Mouse (Mus musculus) ovary, adult 18-20 months (tissue): ENCODE data around the gene Zfhx3.

Experiments used
- DNase-seq: peaks from one replicate; pipeline ENCODE4 v3.0.0; 2022; ENCODE audit warnings: low spot score, mixed read lengths

The Zfhx3 gene

GRCm38 (mm10) chr8:108866430-108866829 is 924.0 kb downstream of the Zfhx3 start:
- DNase-seq, result no peak

DNA sequence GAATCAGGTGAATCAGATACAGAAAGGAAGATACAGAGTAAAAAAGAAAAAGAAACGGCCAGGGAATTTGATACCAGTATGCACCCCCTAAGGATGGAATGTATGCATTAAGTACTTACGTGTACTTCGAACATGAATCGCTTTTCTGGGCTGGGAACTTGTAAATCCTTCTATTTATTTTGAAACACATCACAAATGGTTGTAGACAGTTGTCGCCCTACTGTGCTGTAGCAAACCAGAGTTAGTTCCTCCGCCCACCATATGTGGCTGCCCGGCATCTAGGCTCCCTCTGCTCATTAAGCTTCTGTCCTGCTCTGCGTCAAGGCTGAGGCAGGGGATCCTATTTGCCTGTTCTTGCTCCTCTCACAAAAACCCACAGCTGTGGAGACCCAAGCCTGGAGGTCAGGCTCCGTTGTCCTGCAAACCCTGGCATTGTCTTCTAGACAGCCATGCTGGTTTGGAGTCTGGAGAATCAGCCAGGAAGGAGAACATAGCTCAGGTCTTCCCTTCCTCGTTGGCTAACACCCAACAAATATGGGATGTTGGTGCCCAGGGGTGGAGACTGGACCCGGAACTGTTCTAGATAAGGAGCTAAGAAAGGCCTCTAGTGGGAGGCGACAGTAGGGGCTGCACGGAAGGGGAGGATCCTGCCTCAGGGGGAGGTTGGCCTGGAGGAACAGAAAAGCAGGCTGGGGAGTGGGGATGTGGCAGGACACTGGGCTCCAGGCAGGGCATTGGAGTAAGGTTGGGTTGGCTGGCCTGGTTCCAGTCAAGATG is 925.2 kb downstream of the Zfhx3 start:
- DNase-seq, result no peak

DNA sequence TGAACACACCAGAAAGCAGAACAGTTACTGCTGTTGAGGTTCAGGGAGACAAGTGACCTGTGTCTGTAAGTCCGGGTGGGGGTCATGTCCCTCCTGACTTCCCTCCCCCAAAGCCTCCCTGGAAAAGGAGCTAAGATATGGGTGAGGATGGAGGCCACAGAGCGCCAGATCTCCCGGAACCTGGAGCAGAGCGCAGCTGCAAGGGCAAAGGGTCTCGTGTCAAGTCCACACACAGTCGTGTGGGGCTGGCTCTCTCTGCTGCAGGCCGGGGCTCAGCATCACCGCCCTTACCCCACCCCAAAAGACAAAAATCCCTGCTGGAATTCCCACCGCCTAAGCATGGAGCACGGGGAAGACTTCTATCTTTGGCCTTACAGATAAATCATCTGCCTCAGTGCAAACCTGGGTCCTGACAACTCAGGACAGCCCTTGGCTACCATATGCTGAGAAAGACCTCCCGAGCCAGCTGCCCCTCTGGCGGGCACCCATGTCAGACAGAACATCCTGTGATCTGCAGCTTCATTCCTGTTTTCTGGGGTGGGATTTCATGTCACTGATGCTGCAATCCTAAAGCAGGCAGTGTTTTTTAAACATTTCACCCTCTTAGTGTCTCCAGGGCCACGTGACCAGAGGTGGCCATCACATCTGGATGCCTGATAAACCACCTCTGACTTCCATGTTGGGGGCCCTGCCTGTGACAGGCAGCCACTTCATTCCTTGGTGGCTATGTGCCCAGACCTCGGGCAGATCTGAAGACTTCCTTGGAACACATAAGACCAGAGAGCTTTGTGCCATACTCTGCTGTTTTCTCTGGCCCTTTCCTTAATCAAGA is 926.0 kb downstream of the Zfhx3 start:
- DNase-seq, result no peak

- DNase-seq, result no peak
Observed at GRCm38 (mm10) chr8:108869420-108869819, 927.0 kb downstream of the Zfhx3 start.

DNA sequence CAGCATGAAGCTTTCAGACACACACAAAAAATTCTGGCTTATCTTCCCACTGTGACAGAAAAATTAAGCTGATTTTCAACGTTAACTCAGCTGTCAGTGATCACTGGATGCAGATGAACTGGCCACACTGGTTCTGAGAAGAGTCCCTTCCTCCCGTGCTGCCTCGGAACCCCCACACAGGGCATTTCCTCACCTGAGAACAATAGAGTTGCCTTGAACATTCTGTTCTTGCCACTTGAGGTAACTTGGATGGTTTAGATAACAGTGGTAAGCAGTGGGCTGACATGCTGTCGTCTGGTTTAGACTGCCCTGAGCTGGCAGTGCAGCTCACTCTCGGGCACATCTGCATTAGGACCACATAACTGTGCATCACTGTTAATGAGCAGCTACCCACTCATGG is 927.5 kb downstream of the Zfhx3 start:
- no peak for DNase-seq

- no peak for DNase-seq
Observed at GRCm38 (mm10) chr8:108870371-108870770, 927.9 kb downstream of the Zfhx3 start.

DNA sequence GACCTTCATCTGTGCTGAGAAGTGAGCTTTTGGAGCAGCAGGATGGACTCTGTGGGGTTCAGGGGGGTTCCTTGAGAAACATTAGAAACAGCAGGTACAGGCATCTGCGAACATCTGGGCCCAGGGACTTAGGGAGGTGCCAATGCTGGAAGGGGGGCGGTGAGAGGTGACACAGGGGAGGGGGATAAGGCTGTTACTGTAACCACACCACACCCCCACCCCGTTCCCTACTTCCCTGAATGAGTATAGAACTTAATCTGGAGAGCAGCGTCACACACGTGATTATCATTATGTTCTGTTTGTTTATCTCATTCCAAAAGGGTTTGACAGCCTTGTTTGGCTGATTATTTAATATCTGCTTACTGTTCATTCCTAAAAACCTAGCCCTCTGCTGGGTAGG is 933.3 kb downstream of the Zfhx3 start:
- DNase-seq, result no peak

DNA sequence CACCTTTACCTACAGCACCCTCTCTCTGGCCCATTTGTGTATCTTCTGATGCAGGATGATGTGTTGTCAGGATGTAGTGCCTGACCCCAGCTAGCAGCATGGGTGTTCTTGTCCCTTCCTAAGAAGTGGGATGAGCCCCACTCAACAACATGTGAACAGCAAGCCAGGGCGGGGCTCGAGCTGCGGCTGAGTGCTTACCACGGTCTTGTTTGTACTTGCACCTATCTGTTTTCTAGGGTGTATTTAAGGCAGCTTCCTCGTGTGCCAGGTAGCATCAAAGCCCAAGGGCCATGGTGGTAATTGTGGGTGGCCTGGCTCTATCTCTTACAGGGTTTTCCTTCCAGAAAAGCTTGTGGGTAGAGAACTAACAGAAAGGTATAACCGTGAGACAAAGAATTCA is 937.7 kb downstream of the Zfhx3 start:
- no peak for DNase-seq

GRCm38 (mm10) chr8:108881336-108881735 is 938.9 kb downstream of the Zfhx3 start:
- no peak for DNase-seq

GRCm38 (mm10) chr8:108882073-108882472 is 939.6 kb downstream of the Zfhx3 start:
- no peak for DNase-seq

DNA sequence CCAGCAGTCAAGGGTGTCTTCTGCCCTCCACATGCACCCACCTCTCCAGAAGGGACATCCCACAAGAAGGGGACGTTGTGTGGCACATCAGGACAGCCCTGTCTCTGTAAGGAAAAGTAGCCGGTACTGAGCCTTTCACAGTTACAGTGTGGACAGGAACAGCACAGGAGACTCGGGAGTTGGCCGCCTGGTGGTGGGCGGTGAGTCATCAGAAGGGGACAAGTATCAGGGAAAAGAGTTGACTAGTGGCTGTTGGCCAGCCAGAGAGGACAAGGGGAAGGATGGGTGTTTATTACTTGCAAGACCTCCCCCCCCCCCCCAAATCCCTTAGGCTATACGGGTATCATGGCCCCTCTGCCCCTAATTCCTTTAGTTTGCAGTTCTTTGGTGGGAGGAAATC is 940.9 kb downstream of the Zfhx3 start:
- no peak for DNase-seq

GRCm38 (mm10) chr8:108884947-108885346 is 942.5 kb downstream of the Zfhx3 start:
- no peak for DNase-seq

- no peak for DNase-seq
Observed at GRCm38 (mm10) chr8:108885450-108885849, 943.0 kb downstream of the Zfhx3 start.

DNA sequence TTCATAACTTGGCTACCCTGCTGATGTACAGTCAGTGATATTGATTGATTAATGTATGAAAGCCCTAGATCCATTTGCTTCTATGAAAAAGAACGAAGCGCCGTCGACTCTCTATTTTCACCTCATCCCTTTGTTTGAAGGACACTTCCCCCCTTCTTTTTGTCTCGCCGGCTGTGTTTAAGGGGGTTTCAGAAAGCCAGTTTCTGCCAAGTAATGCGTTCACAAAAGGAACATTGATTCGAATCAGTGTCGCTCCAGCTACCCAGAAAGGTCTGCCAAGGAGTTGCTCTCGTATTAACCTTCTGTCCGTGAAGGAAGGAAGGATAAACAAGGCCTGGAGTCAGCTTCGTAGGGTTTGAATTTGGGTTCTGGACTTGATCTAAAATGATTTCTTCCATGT is 943.4 kb downstream of the Zfhx3 start:
- no peak for DNase-seq

- peak; percentile 54 for DNase-seq
Observed at GRCm38 (mm10) chr8:108886599-108887255, 944.3 kb downstream of the Zfhx3 start.

GRCm38 (mm10) chr8:108887256-108887615 is 944.8 kb downstream of the Zfhx3 start:
- no peak for DNase-seq

GRCm38 (mm10) chr8:108887890-108888289 is 945.4 kb downstream of the Zfhx3 start:
- no peak for DNase-seq

DNA sequence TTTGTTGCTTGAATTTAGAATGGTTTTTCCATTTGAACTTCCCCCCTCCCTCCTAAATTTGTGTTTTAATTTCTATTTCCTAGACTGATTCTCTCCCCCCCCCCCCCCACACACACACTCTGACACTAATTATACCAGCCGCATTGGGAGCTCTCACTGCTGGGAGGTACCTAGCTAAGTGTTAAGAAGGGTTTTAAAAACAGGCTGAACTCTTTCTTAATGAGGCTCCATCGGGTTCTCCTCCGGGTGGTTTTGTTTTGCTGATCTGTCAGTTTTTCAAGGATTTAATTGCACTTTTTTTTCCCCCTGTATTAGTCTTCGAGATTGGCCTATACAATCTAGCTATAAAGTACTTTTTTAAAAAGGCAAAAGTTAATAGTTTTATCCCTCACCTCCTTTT is 946.5 kb downstream of the Zfhx3 start:
- no peak for DNase-seq

DNA sequence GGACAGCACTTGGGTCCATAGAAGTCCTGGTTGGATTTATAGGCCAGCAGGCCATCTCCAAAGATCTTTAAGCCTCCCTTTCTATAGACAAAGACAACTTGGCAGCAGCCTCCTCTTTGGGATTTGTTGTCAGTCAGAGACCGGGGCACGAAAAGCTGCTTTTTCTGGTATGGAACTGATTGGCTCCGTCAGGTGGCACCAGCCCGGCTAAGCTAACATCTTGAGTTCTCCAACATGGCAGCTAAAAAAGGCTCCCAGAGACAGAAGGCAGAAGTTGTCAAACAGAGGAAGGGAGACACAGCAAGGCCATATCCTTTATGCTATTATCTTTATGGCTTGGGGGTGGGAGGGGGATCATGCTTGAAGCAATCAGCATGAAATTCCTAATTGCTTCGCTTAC is 947.0 kb downstream of the Zfhx3 start:
- DNase-seq, result no peak

GRCm38 (mm10) chr8:108894287-108894686 is 951.8 kb downstream of the Zfhx3 start:
- DNase-seq, result no peak

GRCm38 (mm10) chr8:108896468-108897346 is 954.3 kb downstream of the Zfhx3 start:
- DNase-seq, result peak; percentile 71
